Mouse (Mus musculus): ENCODE measurements around the gene Plxnd1.

Gene Plxnd1

GRCm38 (mm10) chr6:116000851-116001250, 6.0 kb upstream of the Plxnd1 start:
- DNase-seq (ENCODE audit: extremely low spot score, low read depth, low spot score) = no peak

- no peak for DNase-seq (ENCODE audit: extremely low spot score, low read depth, low spot score)
These were observed 4.4 kb upstream of the Plxnd1 start for GRCm38 (mm10) chr6:115999227-115999626.

DNA sequence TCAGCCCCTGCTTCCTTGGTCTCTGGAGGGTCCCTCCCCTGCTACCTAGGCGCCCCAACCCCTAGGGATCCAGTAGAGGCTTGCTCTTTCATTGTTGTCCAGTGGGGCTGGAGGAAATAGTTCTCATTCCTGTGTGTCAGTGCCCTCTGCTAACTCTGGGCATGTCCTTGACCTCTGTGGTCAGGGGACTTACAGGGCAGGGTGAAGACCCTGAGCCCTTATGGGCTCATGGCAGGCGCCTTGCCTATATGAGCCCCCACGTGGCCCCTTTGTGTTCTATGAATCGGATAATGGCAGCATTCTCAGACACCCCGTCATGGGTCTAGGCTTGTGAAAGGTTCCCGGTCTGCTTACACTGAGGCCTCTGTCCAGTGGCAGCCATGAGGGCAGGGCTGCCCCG, 4.0 kb upstream of the Plxnd1 start:
- no peak for DNase-seq (ENCODE audit: extremely low spot score, low read depth, low spot score)

GRCm38 (mm10) chr6:115997726-115998311, 3.0 kb upstream of the Plxnd1 start:
- no peak for DNase-seq (ENCODE audit: extremely low spot score, low read depth, low spot score)

GRCm38 (mm10) chr6:115996171-115996851, 1.5 kb upstream of the Plxnd1 start:
- DNase-seq (ENCODE audit: extremely low spot score, low read depth, low spot score) = no peak

GRCm38 (mm10) chr6:115995531-115995941, 731 bp upstream of the Plxnd1 start:
- DNase-seq (ENCODE audit: extremely low spot score, low read depth, low spot score) = no peak

DNA sequence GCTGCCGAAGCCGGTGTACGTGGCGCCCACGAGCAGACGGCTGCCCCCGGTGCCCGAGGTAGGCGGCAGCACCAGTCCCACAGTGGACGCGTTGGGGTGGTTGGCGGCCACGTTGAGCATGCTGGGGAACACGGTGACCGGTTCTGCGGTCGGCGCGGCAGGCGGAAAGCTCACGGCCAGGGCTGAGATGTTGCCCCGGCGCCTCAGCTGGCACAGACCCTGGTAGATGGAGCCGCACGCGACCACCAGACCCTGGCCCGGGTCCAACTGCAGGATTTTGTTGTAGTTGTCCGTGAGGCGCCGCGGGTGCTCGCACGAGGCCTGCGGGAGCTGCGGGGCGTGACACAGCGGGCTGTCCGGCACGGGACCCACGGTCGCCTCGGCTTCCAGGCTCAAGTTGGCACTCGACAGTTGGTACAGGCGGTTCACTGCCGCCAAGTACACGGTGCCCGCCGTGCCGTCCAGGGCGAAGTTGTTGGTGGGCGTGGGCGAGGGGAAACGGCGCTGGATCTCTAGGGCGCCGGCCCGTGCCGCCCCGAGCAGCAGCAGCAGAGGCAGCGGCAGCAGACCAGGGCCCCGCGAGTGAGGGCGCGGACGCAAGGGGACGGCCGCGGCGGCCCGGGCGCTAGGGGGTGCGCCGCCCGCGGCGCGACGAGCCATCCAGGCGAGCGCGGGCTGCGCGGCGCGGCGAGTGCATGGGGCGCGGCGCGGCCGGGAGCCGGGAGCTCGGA, 494 bp downstream of the Plxnd1 start:
- DNase-seq (ENCODE audit: extremely low spot score, low read depth, low spot score) = no peak

GRCm38 (mm10) chr6:115993463-115994145, 1.2 kb downstream of the Plxnd1 start:
- no peak for DNase-seq (ENCODE audit: extremely low spot score, low read depth, low spot score)

GRCm38 (mm10) chr6:115992981-115993380, 1.8 kb downstream of the Plxnd1 start:
- DNase-seq (ENCODE audit: extremely low spot score, low read depth, low spot score) = no peak

DNA sequence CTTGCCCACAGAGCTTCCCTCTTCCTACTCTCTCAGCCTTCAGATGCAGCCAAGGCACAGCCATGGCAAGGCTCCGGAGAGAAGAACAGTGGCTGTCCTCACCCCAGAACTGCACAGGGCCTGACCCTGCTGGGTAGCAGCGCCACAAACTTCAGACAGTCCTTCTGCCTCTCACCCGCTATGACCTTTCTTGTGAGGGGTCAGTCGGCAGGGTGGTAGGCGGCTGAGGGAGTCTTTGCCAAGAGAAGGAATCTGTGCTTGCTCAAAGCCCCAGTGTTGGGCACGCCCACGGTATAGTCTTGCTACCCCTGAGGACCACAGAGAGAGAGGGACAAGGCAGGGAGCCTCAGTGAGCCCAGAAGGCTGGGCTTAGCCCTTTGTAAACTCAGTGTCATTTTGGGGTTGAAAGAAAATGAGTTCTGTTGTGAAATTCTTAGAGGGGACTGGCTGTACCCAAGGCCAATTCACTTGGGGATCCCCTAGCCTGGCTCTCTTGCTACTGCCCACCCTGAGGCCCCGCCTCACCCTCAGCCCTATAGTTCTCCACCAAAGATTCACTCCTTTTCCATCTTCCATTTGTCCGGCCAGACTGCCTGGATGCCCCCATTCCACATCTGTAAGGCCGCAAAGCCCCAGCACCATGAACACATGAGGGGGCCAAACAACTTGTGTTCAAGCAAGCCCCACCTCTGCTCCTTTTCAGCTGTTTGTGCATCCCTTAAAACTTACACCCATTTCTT, 2.8 kb downstream of the Plxnd1 start:
- DNase-seq (ENCODE audit: extremely low spot score, low read depth, low spot score) = no peak

- no peak for DNase-seq (ENCODE audit: extremely low spot score, low read depth, low spot score)
These were observed 3.5 kb downstream of the Plxnd1 start for GRCm38 (mm10) chr6:115991108-115991880.

GRCm38 (mm10) chr6:115990479-115990878, 4.3 kb downstream of the Plxnd1 start:
- DNase-seq (ENCODE audit: extremely low spot score, low read depth, low spot score) = no peak

DNA sequence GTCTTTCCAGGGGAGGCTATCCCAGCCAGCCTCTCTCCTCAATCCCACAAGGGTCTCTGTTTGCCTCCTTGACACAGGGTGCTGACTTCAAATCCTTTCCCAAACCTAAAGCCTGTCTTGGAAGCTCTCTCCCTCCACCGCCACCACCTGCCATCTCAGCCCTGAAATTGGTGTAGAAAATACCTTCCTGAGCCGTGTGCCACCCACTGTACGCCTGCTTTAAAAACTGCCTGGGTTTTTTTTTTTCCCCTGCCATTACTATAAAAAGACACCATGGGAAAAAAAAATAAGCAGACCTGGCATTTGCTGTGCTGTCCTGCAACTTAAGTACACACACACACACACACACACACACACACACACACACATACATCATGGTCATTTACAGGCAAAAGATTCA, 4.7 kb downstream of the Plxnd1 start:
- DNase-seq (ENCODE audit: extremely low spot score, low read depth, low spot score) = no peak

DNA sequence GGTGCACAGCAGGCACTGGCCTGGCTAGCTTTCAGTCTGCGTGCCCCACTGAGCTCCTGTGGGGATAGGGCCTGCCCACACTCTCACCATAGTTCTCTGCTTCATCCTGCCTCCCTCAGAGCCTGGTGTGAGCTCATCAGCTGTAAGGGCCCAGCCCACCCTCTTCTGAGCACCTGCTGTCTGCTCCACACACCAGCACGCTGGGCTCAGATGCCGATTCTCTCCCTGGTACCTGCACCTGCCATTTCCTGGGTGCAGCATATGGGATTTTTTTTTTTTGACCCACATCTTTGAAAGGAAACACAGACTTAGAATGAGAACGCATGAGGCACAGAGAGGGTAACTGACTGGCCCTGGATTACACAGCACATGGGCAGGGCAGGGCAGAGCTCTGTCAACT, 5.2 kb downstream of the Plxnd1 start:
- DNase-seq (ENCODE audit: extremely low spot score, low read depth, low spot score) = no peak

GRCm38 (mm10) chr6:115989032-115989431, 5.8 kb downstream of the Plxnd1 start:
- no peak for DNase-seq (ENCODE audit: extremely low spot score, low read depth, low spot score)

GRCm38 (mm10) chr6:115987096-115987747, 7.6 kb downstream of the Plxnd1 start:
- no peak for DNase-seq (ENCODE audit: extremely low spot score, low read depth, low spot score)

- DNase-seq (ENCODE audit: extremely low spot score, low read depth, low spot score) = no peak
These were observed 8.2 kb downstream of the Plxnd1 start for GRCm38 (mm10) chr6:115986472-115987095.

DNA sequence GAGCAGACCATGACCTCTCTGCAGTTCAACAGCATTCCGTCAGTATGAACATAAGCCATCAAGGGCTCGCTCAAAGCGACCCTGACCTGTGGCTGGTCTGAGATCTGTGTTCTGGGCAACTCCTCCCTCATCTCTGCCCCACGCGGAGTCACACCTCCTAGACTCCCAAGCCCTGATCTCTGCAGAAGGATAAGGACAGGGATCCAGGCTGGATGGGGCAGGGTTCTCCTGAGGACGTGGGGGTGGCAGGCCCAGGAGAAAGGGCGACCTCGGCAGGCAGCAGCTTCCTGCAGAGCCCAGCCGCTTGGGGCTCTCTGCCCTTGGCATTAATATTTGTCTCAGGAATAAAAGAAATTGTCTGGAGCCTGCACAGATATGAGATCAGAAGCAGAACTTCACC, 9.2 kb downstream of the Plxnd1 start:
- no peak for DNase-seq (ENCODE audit: extremely low spot score, low read depth, low spot score)

GRCm38 (mm10) chr6:115984580-115984979, 10.2 kb downstream of the Plxnd1 start:
- no peak for DNase-seq (ENCODE audit: extremely low spot score, low read depth, low spot score)

Measured in hindlimb bud, embryonic 11.5 days (tissue).